Mouse (Mus musculus) liver, embryonic 15.5 days (tissue): ENCODE measurements around the gene Dclk1. TPM values are rescaled to one million over a fixed set of nuclear protein-coding genes. Genes with fewer than 3 reads are reported as not detected.

Experiments used
- ATAC-seq: fragments of 200-750 bp; cut with Nextera tagmentation; 2 replicates; pipeline ENCODE4 v1.8.0; 2017; ENCODE audit warnings: moderate number of reproducible peaks, mild to moderate bottlenecking, moderate library complexity; ENCODE audit not compliant: insufficient read depth
- H3K27ac ChIP-seq: fragments of 300-500 bp; sonication (generic); replicated peaks from 2 replicates; pipeline ENCODE4 v1.5.1; 2015; ENCODE audit warnings: mild to moderate bottlenecking, inconsistent platforms
- H3K27me3 ChIP-seq: fragments of 300-500 bp; sonication (generic); 2 replicates; pipeline ENCODE4 v1.6.1; 2015; ENCODE audit warnings: mild to moderate bottlenecking, inconsistent platforms
- H3K36me3 ChIP-seq: fragments of 300-500 bp; sonication (generic); replicated peaks from 2 replicates; pipeline ENCODE4 v1.6.1; 2015; ENCODE audit warnings: moderate library complexity, mild to moderate bottlenecking, inconsistent platforms
- H3K4me1 ChIP-seq: fragments of 300-500 bp; sonication (generic); replicated peaks from 2 replicates; pipeline ENCODE4 v1.6.1; 2015; ENCODE audit warnings: inconsistent platforms
- H3K4me2 ChIP-seq: fragments of 300-500 bp; sonication (generic); 2 replicates; pipeline ENCODE4 v1.6.1; 2015; ENCODE audit warnings: moderate library complexity, mild to moderate bottlenecking, inconsistent platforms
- H3K4me3 ChIP-seq: fragments of 300-500 bp; sonication (generic); replicated peaks from 2 replicates; pipeline ENCODE4 v1.5.1; 2015; ENCODE audit warnings: mild to moderate bottlenecking, inconsistent platforms
- H3K9ac ChIP-seq: fragments of 300-500 bp; sonication (generic); 2 replicates; pipeline ENCODE4 v1.6.1; 2015; ENCODE audit warnings: moderate library complexity, mild to moderate bottlenecking, inconsistent platforms
- H3K9me3 ChIP-seq: fragments of 300-500 bp; sonication (generic); replicated peaks from 2 replicates; pipeline ENCODE4 v1.6.1; 2016; ENCODE audit warnings: inconsistent platforms
- WGBS: fragments of 180-500 bp; shearing (Covaris S2); methylation state at CpG from one replicate; pipeline ENCODE4 v1.1.7; 2015; ENCODE audit warnings: mixed read lengths; ENCODE audit not compliant: insufficient replicate concordance; 5-methylcytosine and 5-hydroxymethylcytosine counted together
- polyA plus RNA-seq: library from polyadenylated mRNA; unstranded; fragments of >200 nt; fragmentation: Nextera tagmentation; extraction: Ambion mirVana; gene quantifications from 2 replicates; pipeline ENCODE4 v1.2.1, GENCODE M21; 2015

Gene Dclk1
- polyA plus RNA-seq, 1 experiment from 2014 or later = 1.6 TPM

DNA sequence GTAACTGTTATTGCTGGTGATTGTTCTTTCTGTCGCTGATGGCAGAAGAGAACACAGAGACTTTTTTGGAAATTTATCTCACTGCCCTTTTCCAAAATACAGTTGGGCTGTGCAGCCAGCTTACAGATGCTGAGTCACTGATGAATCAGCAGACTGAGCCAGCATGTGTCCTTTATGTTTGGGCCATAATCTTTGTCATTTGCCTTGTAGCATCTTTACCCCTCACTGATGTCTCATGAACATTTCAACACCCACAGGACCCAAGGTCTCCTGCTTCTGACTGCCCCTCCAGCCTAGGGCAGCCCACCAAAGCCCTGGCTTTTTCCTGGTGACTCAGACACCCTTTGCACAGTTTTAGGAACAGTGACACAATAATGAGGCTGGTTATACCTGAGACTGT is 159.1 kb downstream of the Dclk1 start:
- Histone ChIP-seq H3K4me3 (no peak overlapping the region), H3K36me3 (no peaks in the 10 kb centered on the region), H3K4me2 (no peak overlapping the region), H3K27ac (no peak overlapping the region), H3K9me3 (no peaks in the 10 kb centered on the region), H3K9ac (no peak overlapping the region), H3K27me3 (no peaks in the 10 kb centered on the region), H3K4me1 (no peaks in the 10 kb centered on the region)
- 54% methylated on average over 1 of the region's 1 CpGs for WGBS
- no peak for ATAC-seq

DNA sequence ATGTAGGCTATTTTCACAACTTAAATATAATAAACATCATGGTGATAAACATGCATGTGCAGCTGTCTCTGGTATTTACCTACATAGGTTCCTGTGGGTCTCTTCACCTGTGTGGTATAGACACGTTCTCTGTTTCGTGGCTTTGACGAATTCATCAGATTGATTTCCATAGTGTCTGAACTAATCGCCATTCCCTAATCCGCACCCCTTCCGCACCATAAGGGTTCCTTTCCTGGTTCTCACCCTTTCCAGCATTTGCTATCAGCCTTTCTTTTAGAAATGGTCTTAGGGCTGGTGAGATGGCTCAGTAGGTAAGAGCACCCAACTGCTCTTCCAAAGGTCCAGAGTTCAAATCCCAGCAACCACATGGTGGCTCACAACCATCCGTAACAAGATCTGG is 162.6 kb downstream of the Dclk1 start:
- H3K4me2 ChIP-seq = no peak overlapping the region
- no peaks in the 10 kb centered on the region for H3K4me1 ChIP-seq
- WGBS = 72% methylated on average over 7 of the region's 7 CpGs
- no peak overlapping the region for H3K4me3 ChIP-seq
- H3K36me3 ChIP-seq = no peaks in the 10 kb centered on the region
- H3K9ac ChIP-seq = no peak overlapping the region
- H3K27ac ChIP-seq = no peak overlapping the region
- no peak for ATAC-seq
- no peaks in the 10 kb centered on the region for H3K27me3 ChIP-seq
- H3K9me3 ChIP-seq = no peaks in the 10 kb centered on the region

DNA sequence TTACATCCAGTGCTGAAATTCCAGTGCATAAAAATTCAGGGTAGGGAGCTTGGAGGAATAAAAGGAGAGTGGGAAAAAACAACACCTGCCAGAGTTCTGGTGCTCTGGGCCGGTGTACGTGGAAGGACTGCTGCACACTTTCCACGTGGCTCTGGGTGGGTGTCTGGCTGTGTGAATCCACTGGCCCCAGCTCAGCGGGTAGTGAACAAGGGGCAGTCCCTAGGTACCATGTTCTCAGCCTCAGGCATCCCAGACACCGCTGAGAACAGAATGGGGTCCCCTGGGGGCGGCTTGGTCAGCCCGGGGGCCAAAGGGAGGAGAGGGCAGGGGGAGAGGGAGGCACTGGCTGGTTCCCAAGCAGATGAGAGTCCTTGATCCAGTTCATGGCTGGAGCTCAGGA is 164.5 kb downstream of the Dclk1 start:
- no peaks in the 10 kb centered on the region for H3K36me3 ChIP-seq
- 51% methylated on average over 7 of the region's 7 CpGs for WGBS

DNA sequence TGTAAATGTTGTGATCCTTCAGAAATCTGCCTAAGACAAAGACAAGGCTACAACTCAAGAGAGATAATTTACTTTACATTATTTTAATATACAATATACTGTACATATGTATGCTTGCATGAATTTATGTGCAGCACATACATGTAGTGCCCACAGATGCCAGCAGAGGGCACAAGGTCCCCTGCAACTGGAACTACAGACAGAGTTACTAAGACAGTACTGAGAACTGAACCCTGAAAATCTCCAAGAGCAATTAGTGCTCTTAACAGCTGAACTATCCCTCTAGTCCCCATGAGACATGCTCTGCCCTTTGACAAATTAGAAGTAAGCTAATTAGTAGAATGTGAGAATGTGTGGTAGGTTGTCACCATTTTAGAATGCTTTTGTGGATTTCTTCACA is 169.4 kb downstream of the Dclk1 start:
- Histone ChIP-seq H3K27me3 (no peaks in the 10 kb centered on the region), H3K4me3 (no peak overlapping the region), H3K9ac (no peak overlapping the region), H3K4me1 (no peaks in the 10 kb centered on the region), H3K36me3 (no peaks in the 10 kb centered on the region), H3K9me3 (no peaks in the 10 kb centered on the region), H3K27ac (no peak overlapping the region), H3K4me2 (no peak overlapping the region)
- ATAC-seq = no peak

More for the DNA sequence above, 164.5 kb downstream of the Dclk1 start:
- H3K9ac ChIP-seq = no peak overlapping the region
- no peak overlapping the region for H3K27ac ChIP-seq
- no peak overlapping the region for H3K4me3 ChIP-seq
- no peaks in the 10 kb centered on the region for H3K9me3 ChIP-seq
- no peak overlapping the region for H3K4me2 ChIP-seq
- no peaks in the 10 kb centered on the region for H3K27me3 ChIP-seq
- no peaks in the 10 kb centered on the region for H3K4me1 ChIP-seq
- no peak for ATAC-seq

DNA sequence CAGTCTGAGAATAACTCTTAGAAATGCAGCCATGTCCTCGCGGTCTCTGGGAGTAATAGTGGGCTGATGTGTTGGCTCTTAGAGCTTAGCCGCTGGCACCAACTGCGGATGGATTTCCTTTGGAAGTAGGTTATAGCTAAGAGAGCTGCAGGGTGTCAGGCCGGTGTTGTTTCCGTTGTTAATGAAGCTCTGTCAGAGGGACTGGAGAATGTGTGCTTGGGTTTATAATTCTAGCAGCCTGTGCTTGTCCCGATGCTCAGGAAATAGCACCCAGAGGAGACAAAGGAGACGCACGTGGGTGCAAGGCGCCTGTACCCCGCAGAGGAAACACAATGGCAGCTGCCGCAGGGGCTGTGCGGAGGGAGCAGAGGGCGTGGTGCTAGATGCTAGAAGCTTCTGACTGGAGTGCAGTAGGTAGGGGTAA is 173.4 kb downstream of the Dclk1 start:
- 22% methylated on average over 14 of the region's 14 CpGs for WGBS
- no peak overlapping the region; the same call in 1 of the 2 replicates for H3K4me2 ChIP-seq
- ATAC-seq = no peak
- no peak overlapping the region for H3K27ac ChIP-seq
- H3K4me3 ChIP-seq = no peak overlapping the region
- no peaks in the 10 kb centered on the region for H3K36me3 ChIP-seq
- H3K27me3 ChIP-seq = no peaks in the 10 kb centered on the region
- H3K4me1 ChIP-seq = no peaks in the 10 kb centered on the region
- H3K9me3 ChIP-seq = no peaks in the 10 kb centered on the region
- H3K9ac ChIP-seq = no peak overlapping the region

DNA sequence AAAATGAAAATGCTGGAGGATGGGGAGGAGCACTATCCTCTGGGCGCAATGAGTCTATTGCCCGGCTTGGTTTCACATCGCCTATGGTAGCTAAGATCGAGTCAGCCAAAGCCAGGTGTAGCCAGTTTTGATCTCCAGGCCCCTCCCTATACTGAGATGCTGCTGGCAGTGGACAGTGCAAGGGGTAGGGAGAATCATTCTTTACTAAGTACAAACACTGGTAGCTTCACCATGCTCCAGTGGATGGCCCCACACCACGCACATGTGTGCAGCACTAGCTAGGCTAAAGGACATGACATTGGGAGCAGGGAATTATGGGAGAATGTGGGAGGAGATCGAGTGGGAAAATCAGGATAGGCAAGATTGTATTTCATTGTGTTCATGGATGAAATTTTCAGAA is 176.7 kb downstream of the Dclk1 start:
- 51% methylated on average over 6 of the region's 6 CpGs for WGBS

DNA sequence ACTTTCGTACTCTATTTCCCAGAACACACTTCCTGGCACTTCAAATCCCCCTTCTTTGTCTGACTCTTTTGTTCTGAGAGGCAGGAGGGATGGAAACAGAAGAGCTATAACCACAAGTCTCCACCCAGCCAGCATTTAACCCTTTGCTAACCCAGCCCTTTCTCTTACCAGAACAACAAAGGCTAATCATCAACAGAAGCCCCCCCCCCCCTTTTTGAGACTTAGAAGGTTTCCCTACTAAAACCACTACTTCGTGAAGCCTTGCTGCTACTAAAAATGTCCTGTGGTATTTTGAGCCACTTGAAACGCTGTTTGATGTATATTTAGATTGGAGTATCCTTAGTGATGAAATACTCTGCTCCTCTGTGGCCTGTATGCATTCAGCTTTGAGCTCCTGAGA is 177.2 kb downstream of the Dclk1 start:
- ATAC-seq = no peak
- Histone ChIP-seq H3K4me3 (no peak overlapping the region), H3K27me3 (no peaks in the 10 kb centered on the region), H3K27ac (no peak overlapping the region), H3K4me1 (no peaks in the 10 kb centered on the region), H3K9me3 (no peaks in the 10 kb centered on the region), H3K36me3 (no peaks in the 10 kb centered on the region), H3K9ac (no peak overlapping the region), H3K4me2 (no peak overlapping the region)
- 28% methylated on average over 3 of the region's 3 CpGs for WGBS

More for the DNA sequence above, 176.7 kb downstream of the Dclk1 start:
- no peak overlapping the region for H3K4me2 ChIP-seq
- no peak overlapping the region for H3K27ac ChIP-seq
- no peak for ATAC-seq
- H3K27me3 ChIP-seq = no peaks in the 10 kb centered on the region
- H3K36me3 ChIP-seq = no peaks in the 10 kb centered on the region
- no peak overlapping the region for H3K9ac ChIP-seq
- H3K4me1 ChIP-seq = no peaks in the 10 kb centered on the region
- H3K4me3 ChIP-seq = no peak overlapping the region
- no peaks in the 10 kb centered on the region for H3K9me3 ChIP-seq

DNA sequence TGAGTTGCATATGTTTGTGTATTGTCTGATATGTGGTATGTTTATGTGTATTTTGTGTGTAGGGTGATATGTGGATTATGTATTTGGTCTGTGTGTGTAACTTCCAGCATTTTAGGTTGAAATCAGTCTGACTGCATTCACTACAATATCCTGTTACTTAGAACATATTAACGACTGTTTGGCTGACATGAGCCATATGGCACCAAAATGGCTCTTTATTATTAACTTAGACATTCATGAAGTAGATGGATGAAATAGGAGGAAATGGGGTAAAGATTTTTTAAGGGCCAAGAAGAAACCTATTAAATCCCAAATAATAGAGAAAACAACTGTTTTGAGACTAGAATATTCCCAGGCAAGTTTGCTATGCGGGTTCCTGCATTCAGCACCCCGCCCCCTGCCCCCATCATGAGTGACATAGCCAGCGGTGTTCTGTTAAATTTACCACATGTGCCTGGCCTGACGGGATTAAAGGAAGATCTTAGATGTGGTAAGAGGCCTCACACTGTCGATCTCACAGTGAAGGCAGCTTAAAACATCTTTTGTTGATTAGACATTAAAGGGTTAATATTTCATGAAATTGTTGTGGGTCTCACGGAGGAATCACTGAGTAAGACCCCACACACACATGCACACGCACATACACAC is 178.4 kb downstream of the Dclk1 start:
- Histone ChIP-seq H3K36me3 (no peaks in the 10 kb centered on the region), H3K4me2 (no peak overlapping the region), H3K4me3 (no peak overlapping the region), H3K27me3 (no peaks in the 10 kb centered on the region), H3K27ac (no peak overlapping the region), H3K4me1 (no peaks in the 10 kb centered on the region), H3K9ac (no peak overlapping the region), H3K9me3 (no peaks in the 10 kb centered on the region)
- no peak for ATAC-seq
- WGBS = 46% methylated on average over 8 of the region's 8 CpGs

DNA sequence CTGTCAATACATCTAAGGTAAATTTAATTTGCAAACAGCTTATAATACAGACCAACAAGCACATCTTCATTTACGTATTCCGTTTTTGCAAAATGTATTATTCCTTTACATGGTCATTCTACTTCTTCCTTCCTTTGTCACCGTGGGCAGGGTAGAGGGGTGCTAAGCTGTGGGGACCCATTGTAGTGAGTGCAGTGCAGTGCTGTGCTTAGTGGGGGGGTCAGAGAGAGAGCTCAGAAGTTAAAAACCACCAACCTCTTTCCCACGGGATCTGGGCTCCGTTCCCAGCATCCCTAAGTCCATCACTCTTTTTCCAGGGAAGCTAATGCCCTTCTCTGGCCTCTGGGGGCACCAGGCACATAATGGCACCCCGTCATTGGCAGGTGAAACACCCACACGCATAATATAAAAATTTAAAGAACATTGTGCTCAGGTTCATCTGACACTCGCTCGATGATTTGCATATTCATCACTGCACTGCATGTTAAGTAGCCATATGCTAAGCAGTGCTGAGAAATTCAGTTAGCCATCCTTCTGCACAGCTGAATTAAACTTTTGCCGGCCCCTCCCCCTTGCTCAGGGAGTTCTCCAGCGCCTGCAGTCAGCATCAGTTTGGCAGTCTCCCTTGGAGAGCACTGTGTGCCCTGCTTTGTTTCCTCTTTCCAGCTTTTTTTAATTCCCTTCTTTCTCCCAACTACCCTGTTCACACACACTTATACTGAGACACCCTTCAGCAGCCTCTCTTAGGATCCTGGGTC is 181.7 kb downstream of the Dclk1 start:
- H3K36me3 ChIP-seq = no peaks in the 10 kb centered on the region
- no peaks in the 10 kb centered on the region for H3K4me1 ChIP-seq
- 28% methylated on average over 11 of the region's 11 CpGs for WGBS
- H3K4me3 ChIP-seq = no peak overlapping the region
- no peak overlapping the region for H3K9ac ChIP-seq
- H3K4me2 ChIP-seq = no peak overlapping the region
- no peak overlapping the region for H3K27ac ChIP-seq
- no peaks in the 10 kb centered on the region for H3K9me3 ChIP-seq
- no peaks in the 10 kb centered on the region for H3K27me3 ChIP-seq
- ATAC-seq = no peak

DNA sequence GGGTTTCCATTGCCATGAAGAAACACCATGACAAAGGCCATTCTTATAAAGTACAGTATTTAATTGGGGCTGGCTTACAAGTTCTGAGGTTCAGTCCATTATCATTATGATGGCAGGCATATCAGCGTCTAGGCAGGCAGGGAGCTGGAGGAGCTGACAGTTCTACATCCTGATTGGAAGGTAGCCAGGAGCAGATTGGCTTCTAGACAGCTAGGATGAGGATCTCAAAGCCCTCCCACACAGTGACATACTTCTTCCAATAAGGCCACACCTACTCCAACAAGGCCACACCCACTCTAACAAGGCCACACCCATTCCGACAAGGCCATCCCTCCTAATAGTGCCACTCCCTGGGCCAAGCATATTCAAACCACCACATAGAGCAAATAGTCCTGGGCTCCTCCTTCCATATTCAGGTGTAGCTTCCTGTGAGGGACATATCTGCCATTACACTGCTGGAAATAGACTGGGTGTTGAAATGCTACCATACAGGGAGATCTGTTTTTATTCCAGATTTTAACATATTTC is 187.9 kb downstream of the Dclk1 start:
- no peak for ATAC-seq
- H3K4me2 ChIP-seq = no peak overlapping the region
- no peaks in the 10 kb centered on the region for H3K36me3 ChIP-seq
- H3K4me3 ChIP-seq = no peak overlapping the region
- H3K9ac ChIP-seq = no peak overlapping the region
- whole genome bisulfite sequencing = 68% methylated on average over 2 of the region's 2 CpGs
- H3K27ac ChIP-seq = no peak overlapping the region
- H3K27me3 ChIP-seq = no peaks in the 10 kb centered on the region
- H3K4me1 ChIP-seq = no peaks in the 10 kb centered on the region
- H3K9me3 ChIP-seq = no peaks in the 10 kb centered on the region

DNA sequence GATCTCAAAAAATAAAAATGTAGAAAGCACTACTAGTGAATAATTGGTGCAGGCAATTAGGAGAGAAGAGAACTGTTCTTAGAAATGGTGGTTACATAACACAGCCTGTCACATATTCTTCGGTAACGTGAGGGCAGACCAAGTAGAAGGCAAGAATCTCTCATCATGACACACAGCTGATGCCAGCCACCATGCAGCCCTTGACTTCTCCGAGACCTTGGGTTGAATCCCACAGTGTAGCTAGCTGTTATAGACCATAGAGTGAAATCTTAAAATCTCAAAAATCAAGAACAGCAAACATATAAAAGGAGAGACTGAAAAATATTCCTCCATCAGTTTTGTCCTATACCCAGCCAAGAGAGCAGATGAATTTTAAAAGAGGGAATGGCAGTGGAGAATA is 189.1 kb downstream of the Dclk1 start:
- Histone ChIP-seq H3K9me3 (no peaks in the 10 kb centered on the region), H3K36me3 (no peaks in the 10 kb centered on the region), H3K9ac (no peak overlapping the region), H3K4me2 (no peak overlapping the region), H3K27ac (no peak overlapping the region), H3K4me1 (no peaks in the 10 kb centered on the region), H3K27me3 (no peaks in the 10 kb centered on the region), H3K4me3 (no peak overlapping the region)
- 70% methylated on average over 3 of the region's 3 CpGs for WGBS
- ATAC-seq = no peak
